Mouse (Mus musculus): Measurements from ENCODE around the gene Lsm4. TPM values are rescaled to one million over a fixed set of nuclear protein-coding genes. Genes with fewer than 3 reads are reported as not detected.

Lsm4 gene
- polyA plus RNA-seq, 1 experiment = 300 TPM

DNA sequence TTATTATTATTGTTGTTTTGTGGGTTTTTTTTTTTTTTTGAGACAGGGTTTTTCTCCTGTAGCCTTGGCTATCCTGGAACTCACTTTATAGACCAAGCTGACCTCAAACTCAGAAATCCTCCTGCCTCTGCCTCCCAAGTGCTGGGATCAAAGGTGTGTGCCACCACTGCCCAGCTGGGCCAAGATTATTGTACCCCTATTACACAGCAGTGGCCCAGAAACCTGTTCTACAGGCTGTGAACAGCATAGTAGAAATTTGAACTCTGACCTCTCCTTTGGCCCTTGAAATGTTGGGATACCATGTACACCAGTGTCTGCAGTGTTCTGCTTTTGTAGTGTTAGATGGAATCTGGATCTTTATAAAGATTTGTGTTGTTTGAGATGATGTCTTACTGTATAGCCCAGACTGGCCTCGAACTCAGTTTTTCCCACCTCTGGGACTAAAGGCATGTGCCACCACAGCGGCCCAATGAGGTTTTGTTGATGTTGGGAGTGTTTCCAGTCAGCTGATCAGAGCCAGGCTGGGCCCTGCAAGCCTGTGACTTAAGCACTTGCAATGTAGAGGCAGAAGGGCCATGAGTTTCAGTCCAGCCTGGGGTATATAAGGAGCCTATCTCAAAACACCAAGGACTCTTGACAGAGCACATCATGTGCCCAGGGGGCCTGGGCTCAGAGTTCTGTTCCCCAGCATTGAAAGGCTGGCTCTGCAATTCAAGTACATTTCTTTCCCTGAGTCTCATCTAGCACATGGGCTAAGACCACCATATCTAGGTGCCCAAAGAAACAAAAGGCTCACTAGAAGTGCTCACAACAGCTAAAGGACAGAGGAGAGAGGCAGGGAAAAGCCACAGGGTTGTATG, 29.2 kb downstream of the Lsm4 start:
- Histone ChIP-seq H3K4me3 (ENCODE audit: insufficient read depth, poor library complexity, severe bottlenecking) (no peak overlapping the region), H3K79me3 (ENCODE audit: low read depth) (peaks cover 10% of the 10 kb centered on the region), H3K79me2 (ENCODE audit: control insufficient read depth, insufficient read depth) (peaks cover 33% of the 10 kb centered on the region), H3ac (ENCODE audit: control insufficient read depth, insufficient read length, low read depth) (no peak overlapping the region), H3K36me3 (ENCODE audit: control insufficient read depth, insufficient read depth) (no peaks in the 10 kb centered on the region), H3K27me3 (ENCODE audit: control insufficient read depth, insufficient read depth, insufficient read length) (no peaks in the 10 kb centered on the region)
- TF ChIP-seq CEBPB (IDR thresholded peaks at IDR 0.05; ENCODE audit: low read depth) (no peak), USF1 (IDR thresholded peaks at IDR 0.05; ENCODE audit: low read depth) (no peak), FOSL1 (IDR thresholded peaks at IDR 0.05; ENCODE audit: insufficient read depth, low read length, poor library complexity, severe bottlenecking) (no peak), MYOG (IDR thresholded peaks at IDR 0.05; ENCODE audit: control insufficient read depth, extremely low read depth, insufficient read length) (no peak), MAX (IDR thresholded peaks at IDR 0.05) (peak; percentile 21), CTCF (IDR thresholded peaks at IDR 0.05; ENCODE audit: control insufficient read depth, insufficient read depth, insufficient read length) (no peak), MYOD1 (IDR thresholded peaks at IDR 0.05; ENCODE audit: control insufficient read depth, insufficient read length, low read depth) (no peak)

GRCm38 (mm10) chr8:70702842-70703182, 29.8 kb downstream of the Lsm4 start:
- no peak overlapping the region for H3K4me3 ChIP-seq (ENCODE audit: insufficient read depth, poor library complexity, severe bottlenecking)
- H3K36me3 ChIP-seq (ENCODE audit: control insufficient read depth, insufficient read depth) = no peaks in the 10 kb centered on the region
- peaks cover 10% of the 10 kb centered on the region for H3K79me3 ChIP-seq (ENCODE audit: low read depth)
- peaks cover 33% of the 10 kb centered on the region for H3K79me2 ChIP-seq (ENCODE audit: control insufficient read depth, insufficient read depth)
- H3K27me3 ChIP-seq (ENCODE audit: control insufficient read depth, insufficient read depth, insufficient read length) = no peaks in the 10 kb centered on the region
- no peak overlapping the region for H3ac ChIP-seq (ENCODE audit: control insufficient read depth, insufficient read length, low read depth)
- TF ChIP-seq MYOG (IDR thresholded peaks at IDR 0.05; ENCODE audit: control insufficient read depth, extremely low read depth, insufficient read length) = no peak
- no peak for TF ChIP-seq FOSL1 (IDR thresholded peaks at IDR 0.05; ENCODE audit: insufficient read depth, low read length, poor library complexity, severe bottlenecking)
- no peak for TF ChIP-seq CTCF (IDR thresholded peaks at IDR 0.05; ENCODE audit: control insufficient read depth, insufficient read depth, insufficient read length)
- TF ChIP-seq MAX (IDR thresholded peaks at IDR 0.05) = no peak
- no peak for TF ChIP-seq MYOD1 (IDR thresholded peaks at IDR 0.05; ENCODE audit: control insufficient read depth, insufficient read length, low read depth)
- TF ChIP-seq CEBPB (IDR thresholded peaks at IDR 0.05; ENCODE audit: low read depth) = no peak
- no peak for TF ChIP-seq USF1 (IDR thresholded peaks at IDR 0.05; ENCODE audit: low read depth)

- peaks cover 33% of the 10 kb centered on the region for H3K79me2 ChIP-seq (ENCODE audit: control insufficient read depth, insufficient read depth)
- peaks cover 10% of the 10 kb centered on the region for H3K79me3 ChIP-seq (ENCODE audit: low read depth)
- H3K4me3 ChIP-seq (ENCODE audit: insufficient read depth, poor library complexity, severe bottlenecking) = no peak within 1 kb of the TSS
- no peaks in the 10 kb centered on the region for H3K27me3 ChIP-seq (ENCODE audit: control insufficient read depth, insufficient read depth, insufficient read length)
- H3ac ChIP-seq (ENCODE audit: control insufficient read depth, insufficient read length, low read depth) = no peak within 1 kb of the TSS
- no peak for TF ChIP-seq USF1 (IDR thresholded peaks at IDR 0.05; ENCODE audit: low read depth)
- no peak for TF ChIP-seq MYOD1 (IDR thresholded peaks at IDR 0.05; ENCODE audit: control insufficient read depth, insufficient read length, low read depth)
- TF ChIP-seq MAX (IDR thresholded peaks at IDR 0.05) = no peak
- TF ChIP-seq MYOG (IDR thresholded peaks at IDR 0.05; ENCODE audit: control insufficient read depth, extremely low read depth, insufficient read length) = no peak
- TF ChIP-seq CTCF (IDR thresholded peaks at IDR 0.05; ENCODE audit: control insufficient read depth, insufficient read depth, insufficient read length) = no peak
- TF ChIP-seq CEBPB (IDR thresholded peaks at IDR 0.05; ENCODE audit: low read depth) = no peak
- no peak for TF ChIP-seq FOSL1 (IDR thresholded peaks at IDR 0.05; ENCODE audit: insufficient read depth, low read length, poor library complexity, severe bottlenecking)
- no peaks in the 10 kb centered on the region for H3K36me3 ChIP-seq (ENCODE audit: control insufficient read depth, insufficient read depth)
Observed at GRCm38 (mm10) chr8:70703287-70703686, 30.2 kb downstream of the Lsm4 start, which contains the start of gene Iqcn. TSS of gene Iqcn (plus strand) at chr8:70703457.

GRCm38 (mm10) chr8:70708281-70708680, 35.2 kb downstream of the Lsm4 start:
- no peak overlapping the region for H3ac ChIP-seq (ENCODE audit: control insufficient read depth, insufficient read length, low read depth)
- no peaks in the 10 kb centered on the region for H3K27me3 ChIP-seq (ENCODE audit: control insufficient read depth, insufficient read depth, insufficient read length)
- no peaks in the 10 kb centered on the region for H3K79me3 ChIP-seq (ENCODE audit: low read depth)
- TF ChIP-seq MYOD1 (IDR thresholded peaks at IDR 0.05; ENCODE audit: control insufficient read depth, insufficient read length, low read depth) (no peak), MYOG (IDR thresholded peaks at IDR 0.05; ENCODE audit: control insufficient read depth, extremely low read depth, insufficient read length) (no peak), USF1 (IDR thresholded peaks at IDR 0.05; ENCODE audit: low read depth) (no peak), CEBPB (IDR thresholded peaks at IDR 0.05; ENCODE audit: low read depth) (no peak), MAX (IDR thresholded peaks at IDR 0.05) (no peak), FOSL1 (IDR thresholded peaks at IDR 0.05; ENCODE audit: insufficient read depth, low read length, poor library complexity, severe bottlenecking) (no peak)
- no peaks in the 10 kb centered on the region for H3K36me3 ChIP-seq (ENCODE audit: control insufficient read depth, insufficient read depth)
- H3K79me2 ChIP-seq (ENCODE audit: control insufficient read depth, insufficient read depth) = no peaks in the 10 kb centered on the region
- H3K4me3 ChIP-seq (ENCODE audit: insufficient read depth, poor library complexity, severe bottlenecking) = no peak overlapping the region

DNA sequence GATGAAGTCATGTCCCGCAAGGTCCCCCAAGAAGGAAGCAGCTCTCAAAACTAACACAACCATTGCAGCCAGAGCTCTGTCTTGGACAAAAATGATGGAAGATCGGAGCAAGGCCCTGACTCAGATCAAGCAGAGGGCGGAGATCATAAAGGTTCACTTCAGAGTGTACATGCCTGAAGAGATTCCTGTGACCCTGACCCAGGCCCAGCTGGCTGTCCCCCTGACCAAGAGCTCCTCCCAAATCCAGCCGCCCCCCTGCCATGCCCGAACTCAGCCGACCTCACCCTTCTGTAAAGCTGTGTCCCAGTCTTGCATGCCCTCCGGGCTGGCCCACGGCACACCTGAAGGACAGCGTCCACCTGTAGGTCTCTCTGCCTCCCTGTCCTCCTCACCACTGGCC, 36.7 kb downstream of the Lsm4 start:
- no peak overlapping the region for H3K4me3 ChIP-seq (ENCODE audit: insufficient read depth, poor library complexity, severe bottlenecking)
- H3K27me3 ChIP-seq (ENCODE audit: control insufficient read depth, insufficient read depth, insufficient read length) = no peaks in the 10 kb centered on the region
- H3K79me3 ChIP-seq (ENCODE audit: low read depth) = no peaks in the 10 kb centered on the region
- no peak overlapping the region for H3ac ChIP-seq (ENCODE audit: control insufficient read depth, insufficient read length, low read depth)
- TF ChIP-seq MYOD1 (IDR thresholded peaks at IDR 0.05; ENCODE audit: control insufficient read depth, insufficient read length, low read depth) (no peak), CTCF (IDR thresholded peaks at IDR 0.05; ENCODE audit: control insufficient read depth, insufficient read depth, insufficient read length) (no peak), USF1 (IDR thresholded peaks at IDR 0.05; ENCODE audit: low read depth) (no peak), CEBPB (IDR thresholded peaks at IDR 0.05; ENCODE audit: low read depth) (no peak), MAX (IDR thresholded peaks at IDR 0.05) (no peak), MYOG (IDR thresholded peaks at IDR 0.05; ENCODE audit: control insufficient read depth, extremely low read depth, insufficient read length) (no peak), FOSL1 (IDR thresholded peaks at IDR 0.05; ENCODE audit: insufficient read depth, low read length, poor library complexity, severe bottlenecking) (no peak)
- H3K36me3 ChIP-seq (ENCODE audit: control insufficient read depth, insufficient read depth) = no peaks in the 10 kb centered on the region
- no peaks in the 10 kb centered on the region for H3K79me2 ChIP-seq (ENCODE audit: control insufficient read depth, insufficient read depth)
